Mouse (Mus musculus): ENCODE measurements around the gene Aebp2.

DNA sequence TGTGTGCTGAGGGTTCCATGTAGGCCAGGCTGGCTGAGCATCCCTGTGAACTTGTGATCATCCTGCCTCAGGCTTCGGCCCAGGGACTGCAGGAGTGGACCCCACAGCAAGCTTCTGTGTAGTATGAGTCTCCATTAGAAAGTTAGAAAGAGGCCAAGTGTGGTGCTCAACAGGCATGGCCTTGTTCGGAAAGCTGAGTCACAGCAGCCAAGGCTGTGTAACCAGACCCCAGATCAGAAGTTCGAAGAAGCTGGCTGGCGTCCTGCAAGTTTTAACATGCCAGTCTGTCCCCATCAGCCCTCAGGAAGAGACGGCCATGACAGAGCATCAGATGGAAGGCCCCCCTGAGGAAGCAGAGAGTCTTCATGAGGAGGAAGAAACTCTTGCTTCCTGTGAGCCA lies 31.1 kb upstream of the Aebp2 start:
- no peak for TF ChIP-seq POLR2A (IDR thresholded peaks at IDR 0.05; ENCODE audit: borderline replicate concordance, insufficient read depth, low read length)
- TF ChIP-seq CTCF (IDR thresholded peaks at IDR 0.05; ENCODE audit: borderline replicate concordance, insufficient read depth, low read depth, low read length) = no peak
